Mouse (Mus musculus) megakaryocyte, adult 5-6 weeks (primary cell): ENCODE measurements around the gene Olfr69. TPM values are rescaled to one million over a fixed set of nuclear protein-coding genes. Genes with fewer than 3 reads are reported as not detected.
"Not testable (repeated sequence)": the region's sequence is repeated elsewhere in the genome, so short reads cannot be mapped to it uniquely, and the experiment has no call there.

ENCODE experiments used
- ATAC-seq: 2 replicates; pipeline ENCODE4 v1.8.0; 2016; ENCODE audit warnings: mild to moderate bottlenecking, inconsistent platforms; ENCODE audit not compliant: poor library complexity, severe bottlenecking
- total RNA-seq, 2 experiments: library from RNA; stranded (forward) in 1 of 2; stranded (reverse) in 1 of 2; fragments of 153-499, 151-499 nt in 1 of 2; fragments of 221-1000, 200-1000 nt in 1 of 2; gene quantifications; 2 replicates each; pipeline versions ENCODE4 v1.2.3 to v1.2.4; 2015 to 2017

Olfr69 gene
- not detected in 2 replicates for total RNA-seq (2015)
- not detected in 2 replicates for total RNA-seq (2017)

- ATAC-seq, result no peak
Measured at GRCm38 (mm10) chr7:103771494-103771893, at the start of gene Olfr69. TSS of gene Olfr69 (minus strand) at chr7:103771594.

GRCm38 (mm10) chr7:103815085-103815484, 43.7 kb upstream of the Olfr69 start:
- ATAC-seq, result not testable (repeated sequence)

- peak; percentile 47 for ATAC-seq
Measured at GRCm38 (mm10) chr7:103813766-103814165, 42.4 kb upstream of the Olfr69 start, which contains the start of gene Hbb-bt. TSS of gene Hbb-bt (minus strand) at chr7:103813996.

- ATAC-seq, result peak; percentile 65
Measured at GRCm38 (mm10) chr7:103813152-103813551, 41.8 kb upstream of the Olfr69 start.

- peak; percentile 56 for ATAC-seq
Measured at GRCm38 (mm10) chr7:103812174-103812573, 40.8 kb upstream of the Olfr69 start.

- no peak for ATAC-seq
Measured at GRCm38 (mm10) chr7:103811223-103811845, 39.9 kb upstream of the Olfr69 start.

- ATAC-seq, result no peak
Measured at GRCm38 (mm10) chr7:103810746-103811145, 39.4 kb upstream of the Olfr69 start.

GRCm38 (mm10) chr7:103810296-103810695, 38.9 kb upstream of the Olfr69 start:
- ATAC-seq, result no peak

GRCm38 (mm10) chr7:103809801-103810155, 38.4 kb upstream of the Olfr69 start:
- no peak for ATAC-seq

GRCm38 (mm10) chr7:103808971-103809800, 37.8 kb upstream of the Olfr69 start:
- no peak for ATAC-seq

GRCm38 (mm10) chr7:103808120-103808519, 36.7 kb upstream of the Olfr69 start:
- not testable (repeated sequence) for ATAC-seq

GRCm38 (mm10) chr7:103806856-103807255, 35.5 kb upstream of the Olfr69 start:
- peak; percentile 82 for ATAC-seq

- ATAC-seq, result peak; percentile 72
Measured at GRCm38 (mm10) chr7:103792669-103793388, 21.4 kb upstream of the Olfr69 start.

GRCm38 (mm10) chr7:103791721-103792120, 20.3 kb upstream of the Olfr69 start, which contains the start of gene Olfr67:
TSS of gene Olfr67 (minus strand) at chr7:103791821.
- ATAC-seq, result no peak

- ATAC-seq, result no peak
Measured at GRCm38 (mm10) chr7:103779598-103779997, 8.2 kb upstream of the Olfr69 start, which contains the start of gene Olfr68. TSS of gene Olfr68 (minus strand) at chr7:103779698.

- not testable (repeated sequence) for ATAC-seq
Measured at GRCm38 (mm10) chr7:103777652-103778051, 6.3 kb upstream of the Olfr69 start.

GRCm38 (mm10) chr7:103767687-103768086, 3.7 kb downstream of the Olfr69 start:
- peak; percentile 27; the same call in 1 of the 2 replicates for ATAC-seq

GRCm38 (mm10) chr7:103762212-103762611, 9.2 kb downstream of the Olfr69 start:
- not testable (repeated sequence) for ATAC-seq

GRCm38 (mm10) chr7:103757233-103757632, 14.2 kb downstream of the Olfr69 start, which contains the start of gene Olfr630:
TSS of gene Olfr630 (minus strand) at chr7:103757333.
- no peak for ATAC-seq

GRCm38 (mm10) chr7:103744843-103745242, 26.6 kb downstream of the Olfr69 start, which contains the start of gene Olfr629:
TSS of gene Olfr629 (minus strand) at chr7:103744943.
- ATAC-seq, result no peak

GRCm38 (mm10) chr7:103730074-103730473, 41.3 kb downstream of the Olfr69 start, which contains the start of gene Olfr628:
TSS of gene Olfr628 (plus strand) at chr7:103730374.
- no peak for ATAC-seq
